Mouse (Mus musculus): Measurements from ENCODE around the gene Slc2a12. TPM values are rescaled to one million over a fixed set of nuclear protein-coding genes. Genes with fewer than 3 reads are reported as not detected.

Gene Slc2a12
- polyA plus RNA-seq, 1 experiment from 2014 or later = 0.05 TPM

- H3K9me3 ChIP-seq (replicated peaks) = no peaks in the 10 kb centered on the region
- no peaks in the 10 kb centered on the region for H3K27me3 ChIP-seq
- no peak overlapping the region for H3K9ac ChIP-seq
- DNase-seq (no peak), ATAC-seq (ENCODE audit: low read depth) (no peak)
- WGBS (ENCODE audit: insufficient replicate concordance) = 77% methylated on average over 13 of the region's 13 CpGs
- H3K4me1 ChIP-seq (replicated peaks) = no peaks in the 10 kb centered on the region
- no peaks in the 10 kb centered on the region for H3K36me3 ChIP-seq
- H3K4me3 ChIP-seq (replicated peaks) = no peak overlapping the region
- H3K27ac ChIP-seq = no peak overlapping the region
- H3K4me2 ChIP-seq = no peak overlapping the region
Observed at GRCm38 (mm10) chr10:22668509-22668908, 23.7 kb downstream of the Slc2a12 start.

GRCm38 (mm10) chr10:22674176-22674575 lies 29.4 kb downstream of the Slc2a12 start:
- Histone ChIP-seq H3K4me3 (replicated peaks) (no peak overlapping the region), H3K36me3 (no peaks in the 10 kb centered on the region), H3K27me3 (no peaks in the 10 kb centered on the region), H3K27ac (no peak overlapping the region), H3K4me1 (replicated peaks) (no peaks in the 10 kb centered on the region), H3K9me3 (replicated peaks) (no peaks in the 10 kb centered on the region), H3K4me2 (no peak overlapping the region), H3K9ac (no peak overlapping the region)
- WGBS (ENCODE audit: insufficient replicate concordance) = 72% methylated on average over 8 of the region's 8 CpGs
- DNase-seq (no peak), ATAC-seq (ENCODE audit: low read depth) (no peak)

- no peaks in the 10 kb centered on the region for H3K27me3 ChIP-seq
- no peak overlapping the region for H3K27ac ChIP-seq
- H3K4me3 ChIP-seq (replicated peaks) = no peak overlapping the region
- H3K9ac ChIP-seq = no peak overlapping the region
- WGBS (ENCODE audit: insufficient replicate concordance) = 72% methylated on average over 13 of the region's 13 CpGs
- H3K4me2 ChIP-seq = no peak overlapping the region
- no peaks in the 10 kb centered on the region for H3K36me3 ChIP-seq
- ATAC-seq (ENCODE audit: low read depth) = no peak
- no peaks in the 10 kb centered on the region for H3K9me3 ChIP-seq (replicated peaks)
- no peaks in the 10 kb centered on the region for H3K4me1 ChIP-seq (replicated peaks)
- no peak for DNase-seq
Observed at GRCm38 (mm10) chr10:22675848-22676630, 31.2 kb downstream of the Slc2a12 start.

- Histone ChIP-seq H3K27me3 (no peaks in the 10 kb centered on the region), H3K4me3 (replicated peaks) (no peak overlapping the region), H3K9me3 (replicated peaks) (no peaks in the 10 kb centered on the region), H3K4me1 (replicated peaks) (no peaks in the 10 kb centered on the region; the same call in 1 of the 2 replicates), H3K36me3 (no peaks in the 10 kb centered on the region), H3K9ac (no peak overlapping the region), H3K4me2 (no peak overlapping the region), H3K27ac (no peak overlapping the region)
- no peak for ATAC-seq (ENCODE audit: low read depth)
- WGBS (ENCODE audit: insufficient replicate concordance) = 83% methylated on average over 9 of the region's 9 CpGs
- no peak for DNase-seq
Observed at GRCm38 (mm10) chr10:22696236-22696635, 51.4 kb downstream of the Slc2a12 start.

GRCm38 (mm10) chr10:22696864-22697263 lies 52.1 kb downstream of the Slc2a12 start:
- H3K9me3 ChIP-seq (replicated peaks) = no peaks in the 10 kb centered on the region
- ATAC-seq (ENCODE audit: low read depth) = no peak

GRCm38 (mm10) chr10:22698158-22698953 lies 53.5 kb downstream of the Slc2a12 start:
- ATAC-seq (ENCODE audit: low read depth) = no peak
- no peak for DNase-seq

More at GRCm38 (mm10) chr10:22696864-22697263, 52.1 kb downstream of the Slc2a12 start:
- Histone ChIP-seq H3K27ac (no peak overlapping the region), H3K4me2 (no peak overlapping the region), H3K27me3 (no peaks in the 10 kb centered on the region), H3K9ac (no peak overlapping the region), H3K4me1 (replicated peaks) (no peaks in the 10 kb centered on the region; the same call in 1 of the 2 replicates), H3K36me3 (no peaks in the 10 kb centered on the region), H3K4me3 (replicated peaks) (no peak overlapping the region)
- DNase-seq = no peak
- WGBS (ENCODE audit: insufficient replicate concordance) = 74% methylated on average over 7 of the region's 7 CpGs

GRCm38 (mm10) chr10:22699487-22700335 lies 54.9 kb downstream of the Slc2a12 start:
- H3K9me3 ChIP-seq (replicated peaks) = no peaks in the 10 kb centered on the region
- H3K4me3 ChIP-seq (replicated peaks) = no peak overlapping the region
- no peak for ATAC-seq (ENCODE audit: low read depth)
- no peaks in the 10 kb centered on the region; the same call in 1 of the 2 replicates for H3K4me1 ChIP-seq (replicated peaks)
- H3K27ac ChIP-seq = no peak overlapping the region
- H3K4me2 ChIP-seq = no peak overlapping the region
- H3K36me3 ChIP-seq = 0 out of 2 replicates have a peak, but pooled peaks cover 11% of the 10 kb centered on the region
- WGBS (ENCODE audit: insufficient replicate concordance) = 62% methylated on average over 19 of the region's 19 CpGs
- DNase-seq = no peak
- H3K9ac ChIP-seq = no peak overlapping the region
- H3K27me3 ChIP-seq = no peaks in the 10 kb centered on the region

More at GRCm38 (mm10) chr10:22698158-22698953, 53.5 kb downstream of the Slc2a12 start:
- no peaks in the 10 kb centered on the region for H3K9me3 ChIP-seq (replicated peaks)
- no peak overlapping the region for H3K4me3 ChIP-seq (replicated peaks)
- no peak overlapping the region for H3K9ac ChIP-seq
- 0 out of 2 replicates have a peak, but pooled peaks cover 6% of the 10 kb centered on the region for H3K36me3 ChIP-seq
- H3K27me3 ChIP-seq = no peaks in the 10 kb centered on the region
- WGBS (ENCODE audit: insufficient replicate concordance) = 66% methylated on average over 9 of the region's 9 CpGs
- no peak overlapping the region for H3K27ac ChIP-seq
- no peaks in the 10 kb centered on the region; the same call in 1 of the 2 replicates for H3K4me1 ChIP-seq (replicated peaks)
- no peak overlapping the region for H3K4me2 ChIP-seq

- Histone ChIP-seq H3K36me3 (peaks cover 17% of the 10 kb centered on the region), H3K9ac (no peak overlapping the region), H3K4me2 (no peak overlapping the region), H3K27me3 (no peaks in the 10 kb centered on the region), H3K27ac (no peak overlapping the region), H3K4me3 (replicated peaks) (no peak overlapping the region), H3K9me3 (replicated peaks) (no peaks in the 10 kb centered on the region), H3K4me1 (replicated peaks) (no peaks in the 10 kb centered on the region; the same call in 1 of the 2 replicates)
- DNase-seq = no peak
- WGBS (ENCODE audit: insufficient replicate concordance) = 55% methylated on average over 9 of the region's 9 CpGs
- ATAC-seq (ENCODE audit: low read depth) = no peak
Observed at GRCm38 (mm10) chr10:22700773-22701172, 56.0 kb downstream of the Slc2a12 start.

- DNase-seq (no peak), ATAC-seq (ENCODE audit: low read depth) (no peak)
- Histone ChIP-seq H3K27me3 (no peaks in the 10 kb centered on the region), H3K36me3 (peaks cover 25% of the 10 kb centered on the region), H3K4me1 (replicated peaks) (no peaks in the 10 kb centered on the region; the same call in 1 of the 2 replicates), H3K9ac (no peak overlapping the region), H3K27ac (no peak overlapping the region), H3K4me2 (no peak overlapping the region), H3K9me3 (replicated peaks) (no peaks in the 10 kb centered on the region), H3K4me3 (replicated peaks) (no peak overlapping the region)
- WGBS (ENCODE audit: insufficient replicate concordance) = 78% methylated on average over 12 of the region's 12 CpGs
Observed at GRCm38 (mm10) chr10:22701485-22702315, 56.9 kb downstream of the Slc2a12 start.

GRCm38 (mm10) chr10:22703844-22704243 lies 59.0 kb downstream of the Slc2a12 start:
- 83% methylated on average over 6 of the region's 6 CpGs for WGBS (ENCODE audit: insufficient replicate concordance)
- DNase-seq (no peak), ATAC-seq (ENCODE audit: low read depth) (no peak)
- no peak overlapping the region for H3K4me3 ChIP-seq (replicated peaks)
- no peak overlapping the region for H3K9ac ChIP-seq
- no peak overlapping the region for H3K4me2 ChIP-seq
- no peak overlapping the region for H3K27ac ChIP-seq
- H3K4me1 ChIP-seq (replicated peaks) = no peaks in the 10 kb centered on the region; the same call in 1 of the 2 replicates
- H3K9me3 ChIP-seq (replicated peaks) = no peaks in the 10 kb centered on the region
- H3K36me3 ChIP-seq = peaks cover 45% of the 10 kb centered on the region
- H3K27me3 ChIP-seq = no peaks in the 10 kb centered on the region

All from liver, embryonic 13.5 days (tissue).